Mouse (Mus musculus) hindbrain, embryonic 10.5 days (tissue): ENCODE data around the gene L2hgdh. TPM values are rescaled to one million over a fixed set of nuclear protein-coding genes. Genes with fewer than 3 reads are reported as not detected.
"Not testable (repeated sequence)": the region's sequence is repeated elsewhere in the genome, so short reads cannot be mapped to it uniquely, and the experiment has no call there.

Experiments
- DNase-seq: peaks from one replicate; pipeline ENCODE4 v3.0.0-alpha.2; 2017; ENCODE audit warnings: low spot score
- H3K27ac ChIP-seq: fragments of 300-500 bp; sonication (generic); 2 replicates; pipeline ENCODE4 v1.5.1; 2016; ENCODE audit warnings: mild to moderate bottlenecking, moderate library complexity
- H3K27me3 ChIP-seq: fragments of 300-500 bp; sonication (generic); 2 replicates; pipeline ENCODE4 v1.6.1; 2016; ENCODE audit warnings: mild to moderate bottlenecking; ENCODE audit not compliant: poor library complexity, insufficient read depth, severe bottlenecking
- H3K36me3 ChIP-seq: fragments of 300-500 bp; sonication (generic); 2 replicates; pipeline ENCODE4 v1.6.1; 2016; ENCODE audit warnings: mild to moderate bottlenecking, moderate library complexity
- H3K4me1 ChIP-seq: fragments of 300-500 bp; sonication (generic); replicated peaks from 2 replicates; pipeline ENCODE4 v1.6.1; 2016; ENCODE audit warnings: mild to moderate bottlenecking
- H3K4me3 ChIP-seq: fragments of 300-500 bp; sonication (generic); 2 replicates; pipeline ENCODE4 v1.5.1; 2016; ENCODE audit warnings: mild to moderate bottlenecking, moderate library complexity
- H3K9me3 ChIP-seq: fragments of 300-500 bp; sonication (generic); 2 replicates; pipeline ENCODE4 v1.6.1; 2016; ENCODE audit warnings: mild to moderate bottlenecking, moderate library complexity
- WGBS: fragments of 180-500 bp; shearing (Covaris S2); methylation state at CpG from one replicate; pipeline ENCODE4 v1.1.7; 2016; 5-methylcytosine and 5-hydroxymethylcytosine counted together
- polyA plus RNA-seq: library from polyadenylated mRNA; unstranded; fragments of >200 nt; fragmentation: Nextera tagmentation; extraction: Ambion mirVana; gene quantifications from 2 replicates; pipeline ENCODE4 v1.2.1, GENCODE M21; 2016

L2hgdh gene
- polyA plus RNA-seq, 1 experiment from 2014 or later, result 12.8 TPM

DNA sequence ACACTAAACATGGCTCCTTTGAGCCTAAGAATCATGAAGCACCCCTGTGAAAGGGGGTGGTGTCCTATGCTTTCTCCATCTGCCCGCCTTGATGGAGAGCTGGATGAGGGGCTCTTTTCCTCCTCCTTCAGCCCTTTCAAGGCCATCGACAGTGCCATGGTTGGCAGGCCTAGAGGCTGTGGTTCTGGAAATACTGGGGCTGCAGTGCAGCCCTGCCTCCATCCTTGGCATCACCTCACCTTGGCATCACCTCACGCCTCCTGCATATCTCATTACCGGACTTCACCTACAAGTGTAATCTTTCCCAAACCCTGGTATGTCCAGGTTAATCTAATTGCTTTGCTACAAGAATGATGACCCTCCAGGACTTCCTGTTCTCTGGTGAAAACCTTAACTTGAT, 48.5 kb downstream of the L2hgdh start:
- DNase-seq, result no peak
- 95% methylated on average over 4 of the region's 4 CpGs for WGBS
- H3K27me3 ChIP-seq, result no peaks in the 10 kb centered on the region
- no peaks in the 10 kb centered on the region for H3K9me3 ChIP-seq
- H3K4me1 ChIP-seq, result peaks cover 11% of the 10 kb centered on the region
- no peak overlapping the region for H3K4me3 ChIP-seq
- no peak overlapping the region for H3K27ac ChIP-seq
- H3K36me3 ChIP-seq, result 0 out of 2 replicates have a peak, but pooled peaks cover 3% of the 10 kb centered on the region

GRCm38 (mm10) chr12:69674576-69675537, 49.8 kb downstream of the L2hgdh start:
- H3K9me3 ChIP-seq, result no peaks in the 10 kb centered on the region
- H3K27ac ChIP-seq, result no peak overlapping the region
- DNase-seq, result no peak
- H3K27me3 ChIP-seq, result no peaks in the 10 kb centered on the region
- H3K36me3 ChIP-seq, result peaks cover 11% of the 10 kb centered on the region; the same call in 1 of the 2 replicates
- H3K4me3 ChIP-seq, result no peak overlapping the region
- WGBS, result 86% methylated on average over 10 of the region's 10 CpGs
- H3K4me1 ChIP-seq, result peaks cover 3% of the 10 kb centered on the region

- WGBS, result 79% methylated on average over 1 of the region's 1 CpGs
- peaks cover 11% of the 10 kb centered on the region; the same call in 1 of the 2 replicates for H3K36me3 ChIP-seq
- no peak overlapping the region for H3K27ac ChIP-seq
- no peak overlapping the region for H3K4me3 ChIP-seq
- H3K4me1 ChIP-seq, result no peaks in the 10 kb centered on the region
- DNase-seq, result no peak
- H3K27me3 ChIP-seq, result no peaks in the 10 kb centered on the region
- no peaks in the 10 kb centered on the region for H3K9me3 ChIP-seq
Measured at GRCm38 (mm10) chr12:69674176-69674575, 50.5 kb downstream of the L2hgdh start.

DNA sequence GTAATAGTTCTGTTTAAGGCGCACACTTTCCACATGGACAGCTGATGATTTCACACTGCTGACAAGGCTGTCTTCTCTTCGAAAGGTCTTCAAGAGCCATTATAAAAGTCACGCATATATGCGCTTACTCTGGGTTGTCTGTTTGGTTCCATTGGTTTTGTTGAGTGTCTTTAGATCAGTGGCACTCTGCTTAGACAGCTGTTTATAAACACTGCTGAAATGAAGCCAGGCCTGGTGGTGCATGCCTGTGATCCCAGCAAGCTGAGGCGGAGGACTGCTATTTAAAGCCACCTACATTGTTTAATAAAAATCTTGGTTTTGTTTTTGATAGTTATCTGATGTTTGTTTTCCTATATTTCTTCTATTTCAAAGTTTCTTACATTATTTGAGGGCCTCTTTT, 58.0 kb downstream of the L2hgdh start:
- Histone ChIP-seq H3K4me1 (no peaks in the 10 kb centered on the region), H3K36me3 (peaks cover 37% of the 10 kb centered on the region), H3K9me3 (peaks cover 12% of the 10 kb centered on the region), H3K27ac (no peak overlapping the region), H3K27me3 (no peaks in the 10 kb centered on the region), H3K4me3 (no peak overlapping the region)
- no peak for DNase-seq
- WGBS, result 95% methylated on average over 5 of the region's 5 CpGs

- H3K27ac ChIP-seq, result no peak overlapping the region
- WGBS, result 96% methylated on average over 5 of the region's 5 CpGs
- H3K4me1 ChIP-seq, result no peaks in the 10 kb centered on the region
- H3K9me3 ChIP-seq, result peaks cover 12% of the 10 kb centered on the region; the same call in 1 of the 2 replicates
- H3K4me3 ChIP-seq, result no peak overlapping the region
- no peak for DNase-seq
- H3K36me3 ChIP-seq, result peaks cover 37% of the 10 kb centered on the region
- no peaks in the 10 kb centered on the region for H3K27me3 ChIP-seq
Measured at GRCm38 (mm10) chr12:69661658-69662057, 63.0 kb downstream of the L2hgdh start.

- not testable (repeated sequence) for H3K27me3 ChIP-seq, H3K4me3 ChIP-seq, H3K9me3 ChIP-seq, DNase-seq, H3K27ac ChIP-seq, H3K4me1 ChIP-seq
- H3K36me3 ChIP-seq, result peaks cover 52% of the 10 kb centered on the region
Measured at GRCm38 (mm10) chr12:69653973-69654372, 70.7 kb downstream of the L2hgdh start.

GRCm38 (mm10) chr12:69649511-69649910, 75.2 kb downstream of the L2hgdh start:
- H3K4me1 ChIP-seq, result no peaks in the 10 kb centered on the region
- H3K27me3 ChIP-seq, result no peaks in the 10 kb centered on the region
- H3K9me3 ChIP-seq, result peaks cover 4% of the 10 kb centered on the region; the same call in 1 of the 2 replicates
- no peak overlapping the region for H3K27ac ChIP-seq
- H3K36me3 ChIP-seq, result peaks cover 70% of the 10 kb centered on the region
- no peak for DNase-seq
- H3K4me3 ChIP-seq, result no peak overlapping the region
- WGBS, result 91% methylated on average over 8 of the region's 8 CpGs

DNA sequence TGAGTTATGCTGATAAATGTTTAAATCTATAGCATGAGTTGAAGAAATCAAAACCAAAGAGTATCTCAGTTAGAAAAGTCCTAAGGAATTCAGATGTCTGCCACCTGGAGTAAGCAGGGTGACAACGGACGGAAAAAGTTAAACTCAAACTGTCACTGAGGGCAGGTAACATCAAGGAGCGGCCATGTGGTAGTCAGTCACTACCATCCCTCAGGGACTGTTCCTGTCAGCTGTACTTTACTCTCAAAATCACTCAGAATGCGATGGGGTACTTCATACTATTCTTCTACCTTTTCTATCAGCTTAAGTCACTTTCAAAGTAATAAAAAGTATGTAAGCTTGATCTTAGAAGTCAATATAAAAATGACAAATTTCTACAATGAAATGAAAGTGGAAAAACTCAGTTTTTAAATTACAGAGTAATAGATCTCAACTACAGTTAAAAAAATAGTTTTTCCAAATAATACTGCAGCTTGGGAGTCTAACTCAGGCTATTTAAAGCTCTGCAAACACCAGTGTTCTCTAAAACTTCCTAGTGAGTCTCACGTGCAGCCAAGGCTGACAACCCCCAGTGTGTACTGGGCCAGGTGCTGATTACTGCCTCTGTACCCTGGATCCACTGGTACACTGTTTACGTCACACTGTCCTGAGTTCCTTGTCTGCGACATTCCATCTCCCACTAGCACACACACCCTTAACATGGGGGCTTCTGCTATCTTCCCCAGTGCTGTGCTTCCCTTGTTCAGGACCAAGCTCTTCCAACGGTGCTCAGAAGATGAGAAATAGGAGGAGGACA, 78.7 kb downstream of the L2hgdh start:
- WGBS, result 90% methylated on average over 8 of the region's 8 CpGs
- Histone ChIP-seq H3K4me3 (no peak overlapping the region), H3K36me3 (peaks cover 50% of the 10 kb centered on the region), H3K27me3 (no peaks in the 10 kb centered on the region), H3K4me1 (no peaks in the 10 kb centered on the region), H3K9me3 (no peaks in the 10 kb centered on the region), H3K27ac (no peak overlapping the region)
- no peak for DNase-seq

DNA sequence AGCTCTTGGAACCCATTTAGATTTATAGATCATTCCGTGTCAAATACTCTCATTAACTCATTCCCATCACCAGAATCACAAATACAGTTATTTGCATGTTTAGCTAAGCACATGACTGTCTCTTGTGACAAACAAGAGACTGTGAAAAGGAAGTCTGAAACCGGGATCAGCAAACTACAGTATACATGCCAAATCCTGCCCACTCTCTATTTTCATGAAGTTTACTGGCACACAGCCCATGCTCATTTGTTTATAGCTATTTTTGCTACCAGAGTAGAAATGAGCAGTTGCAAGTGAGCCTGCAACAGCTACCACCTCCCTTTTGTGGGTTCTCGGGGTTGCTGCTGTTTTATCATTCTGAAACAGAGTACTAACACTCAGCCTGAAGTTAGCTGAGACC, 79.8 kb downstream of the L2hgdh start:
- Histone ChIP-seq H3K27me3 (no peaks in the 10 kb centered on the region), H3K4me1 (no peaks in the 10 kb centered on the region), H3K4me3 (no peak overlapping the region), H3K9me3 (no peaks in the 10 kb centered on the region), H3K36me3 (peaks cover 55% of the 10 kb centered on the region), H3K27ac (no peak overlapping the region)
- 90% methylated on average over 3 of the region's 3 CpGs for WGBS
- DNase-seq, result no peak

GRCm38 (mm10) chr12:69642877-69643276, 81.8 kb downstream of the L2hgdh start:
- Histone ChIP-seq H3K4me3 (no peak overlapping the region), H3K27ac (no peak overlapping the region), H3K4me1 (no peaks in the 10 kb centered on the region), H3K9me3 (no peaks in the 10 kb centered on the region), H3K36me3 (peaks cover 56% of the 10 kb centered on the region), H3K27me3 (no peaks in the 10 kb centered on the region)
- WGBS, result 94% methylated on average over 5 of the region's 5 CpGs
- DNase-seq, result no peak
